Mouse (Mus musculus) lung, postnatal 14 days (tissue): Measurements from ENCODE around the gene Thra.

Experiments used
- DNase-seq: peaks from one replicate; pipeline ENCODE4 v3.0.0; 2021

Thra gene

GRCm38 (mm10) chr11:98766816-98767215 is 26.4 kb downstream of the Thra start:
- no peak for DNase-seq

- no peak for DNase-seq
Measured at GRCm38 (mm10) chr11:98767276-98767675, 26.8 kb downstream of the Thra start.

- DNase-seq = no peak
Measured at GRCm38 (mm10) chr11:98767713-98768112, 27.3 kb downstream of the Thra start.

- DNase-seq = no peak
Measured at GRCm38 (mm10) chr11:98768127-98769006, 27.9 kb downstream of the Thra start.

- no peak for DNase-seq
Measured at GRCm38 (mm10) chr11:98769007-98769954, 28.8 kb downstream of the Thra start.

GRCm38 (mm10) chr11:98770096-98770975 is 29.9 kb downstream of the Thra start:
- no peak for DNase-seq

GRCm38 (mm10) chr11:98771131-98771530 is 30.7 kb downstream of the Thra start:
- no peak for DNase-seq

GRCm38 (mm10) chr11:98771844-98772525 is 31.5 kb downstream of the Thra start:
- no peak for DNase-seq

- DNase-seq = peak; percentile 74
Measured at GRCm38 (mm10) chr11:98772667-98773171, 32.3 kb downstream of the Thra start.

GRCm38 (mm10) chr11:98773635-98774295 is 33.3 kb downstream of the Thra start:
- peak; percentile 99 for DNase-seq

- no peak for DNase-seq
Measured at GRCm38 (mm10) chr11:98774582-98775347, 34.3 kb downstream of the Thra start, which contains the start of gene Nr1d1. Gene Nr1d1, minus strand, starts transcription at chr11:98775333.

- peak; percentile 98 for DNase-seq
Measured at GRCm38 (mm10) chr11:98775348-98776051, 35.1 kb downstream of the Thra start.

- no peak for DNase-seq
Measured at GRCm38 (mm10) chr11:98776052-98776764, 35.8 kb downstream of the Thra start.

- DNase-seq = peak; percentile 60
Measured at GRCm38 (mm10) chr11:98776843-98777590, 36.6 kb downstream of the Thra start.

- no peak for DNase-seq
Measured at GRCm38 (mm10) chr11:98777888-98778287, 37.5 kb downstream of the Thra start.

- DNase-seq = no peak
Measured at GRCm38 (mm10) chr11:98781851-98782512, 41.5 kb downstream of the Thra start.

- DNase-seq = no peak
Measured at GRCm38 (mm10) chr11:98782651-98783235, 42.3 kb downstream of the Thra start.
